Mouse (Mus musculus): ENCODE data around the gene Olfr8.
"Not testable (repeated sequence)": the region's sequence is repeated elsewhere in the genome, so short reads cannot be mapped to it uniquely, and the experiment has no call there.

Gene Olfr8

GRCm38 (mm10) chr10:78950336-78950735, at the start of gene Olfr8:
Gene Olfr8 (plus strand): TSS chr10:78950636.
- not testable (repeated sequence) for DNase-seq (ENCODE audit: low spot score)

DNA sequence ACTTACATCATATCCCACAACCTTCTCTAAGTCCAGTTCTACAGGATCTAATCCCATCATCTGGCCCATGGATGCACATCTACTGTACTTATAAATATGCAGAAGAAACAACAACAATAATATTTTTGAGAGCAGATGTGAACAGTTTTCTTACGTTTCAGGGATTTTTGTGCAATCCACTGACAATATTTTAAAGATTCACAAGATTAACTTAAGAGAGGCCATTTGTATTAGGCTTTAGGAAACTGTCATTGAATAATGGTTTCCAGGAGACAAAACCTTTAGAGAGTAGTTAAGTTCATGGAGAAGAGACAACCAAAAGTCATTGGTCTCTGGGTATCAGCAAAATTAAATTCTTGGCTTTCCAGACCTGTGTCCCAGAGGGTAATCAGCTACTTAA, 37.6 kb upstream of the Olfr8 start, which contains the start of gene Olfr1354:
Gene Olfr1354, plus strand, starts transcription at position 301 of the 400 bp plus-strand sequence.
- not testable (repeated sequence) for DNase-seq (ENCODE audit: low spot score)

- DNase-seq (ENCODE audit: low spot score) = not testable (repeated sequence)
Measured at GRCm38 (mm10) chr10:78963009-78963408, 12.6 kb downstream of the Olfr8 start, which contains the start of gene Olfr1353. Gene Olfr1353 (plus strand): TSS chr10:78963309.

DNA sequence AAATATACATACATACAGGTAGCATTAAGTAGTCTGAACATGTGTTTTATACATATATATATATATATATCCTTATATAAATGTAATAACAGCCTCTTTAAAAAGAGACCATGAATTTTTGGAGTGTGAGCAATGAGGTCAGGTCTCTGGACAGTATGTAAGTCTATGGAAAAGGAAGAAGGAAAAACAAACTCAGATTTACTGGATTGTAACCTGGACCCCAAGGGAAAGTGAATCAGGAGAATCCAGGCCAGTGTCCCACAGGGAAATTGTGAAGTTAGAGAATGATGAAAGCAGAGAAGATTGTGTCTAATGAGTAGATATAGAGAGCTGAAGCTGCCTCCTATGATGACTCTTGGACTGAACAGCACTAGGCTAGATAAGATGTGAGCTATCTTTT, 30.3 kb downstream of the Olfr8 start, which contains the start of gene Olfr1352:
Gene Olfr1352, plus strand, starts transcription at position 301 of the 400 bp plus-strand sequence.
- no peak for DNase-seq (ENCODE audit: low spot score)
